Comparison of ENCODE assay signal across 8 mouse cellular contexts in genomic region chr9:83924356-83924755, GRCm38 (mm10). TPM values are rescaled to one million over a fixed set of nuclear protein-coding genes. Genes with fewer than 3 reads are reported as not detected.
DNase-seq lines count a peak whose midpoint lies in the region; ATAC-seq lines count a peak whose summit lies in the region.

No protein-coding gene starts in this region.

- WGBS in limb, embryonic 13.5 days: 85% methylated on average over 5 of the region's 5 CpGs
- 86% methylated on average over 5 of the region's 5 CpGs for WGBS in stomach, embryonic 16.5 days

- ATAC-seq in cerebellum, adult (ENCODE audit: insufficient number of reproducible peaks, low FRiP score, low TSS enrichment): no peak
- ATAC-seq in megakaryocyte, adult 5-6 weeks (ENCODE audit: poor library complexity, severe bottlenecking): no peak
- ATAC-seq in limb, embryonic 13.5 days (ENCODE audit: low FRiP score, low read depth): no peak
- ATAC-seq in stomach, embryonic 16.5 days (ENCODE audit: insufficient read depth, low FRiP score): no peak

- peak overlapping the region; percentile 75 for H3K4me2 ChIP-seq in limb, embryonic 13.5 days (replicated peaks)
- peak overlapping the region; percentile 81 for H3K4me2 ChIP-seq in stomach, embryonic 16.5 days (ENCODE audit: low read depth, low read length)

- H3K9me3 ChIP-seq in megakaryocyte, embryonic 14.5 days: no peaks in the 10 kb centered on the region; the same call in 1 of the 2 replicates
- H3K9me3 ChIP-seq in limb, embryonic 13.5 days: no peaks in the 10 kb centered on the region
- H3K9me3 ChIP-seq in stomach, embryonic 16.5 days (replicated peaks; ENCODE audit: control insufficient read depth, low read length): no peaks in the 10 kb centered on the region

- H3K36me3 ChIP-seq in megakaryocyte, embryonic 14.5 days (replicated peaks; ENCODE audit: low read length): no peaks in the 10 kb centered on the region
- no peaks in the 10 kb centered on the region for H3K36me3 ChIP-seq in limb, embryonic 13.5 days
- no peaks in the 10 kb centered on the region for H3K36me3 ChIP-seq in stomach, embryonic 16.5 days (ENCODE audit: control insufficient read depth, insufficient read depth, low read length)

- no peaks in the 10 kb centered on the region for H3K27me3 ChIP-seq in megakaryocyte, embryonic 14.5 days (replicated peaks)
- H3K27me3 ChIP-seq in limb, embryonic 13.5 days: no peaks in the 10 kb centered on the region
- H3K27me3 ChIP-seq in stomach, embryonic 16.5 days (ENCODE audit: control insufficient read depth, insufficient read depth, low read length): no peaks in the 10 kb centered on the region

- DNase-seq in cerebellum, adult 18-20 months: peak; percentile 8 to 17
- DNase-seq in ovary, postnatal 36 days (ENCODE audit: low spot score): no peak
- DNase-seq in embryo, embryonic 10.5 days (ENCODE audit: low spot score): no peak

- peaks cover 19% of the 10 kb centered on the region for H3K4me1 ChIP-seq in megakaryocyte, embryonic 14.5 days
- H3K4me1 ChIP-seq in limb, embryonic 13.5 days: peaks cover 8% of the 10 kb centered on the region; the same call in 1 of the 2 replicates
- H3K4me1 ChIP-seq in stomach, embryonic 16.5 days (ENCODE audit: control insufficient read depth, insufficient read depth, low read length): peaks cover 9% of the 10 kb centered on the region

- H3K4me3 ChIP-seq in megakaryocyte, embryonic 14.5 days (replicated peaks): peak overlapping the region; percentile 94
- peak overlapping the region; percentile 68 for H3K4me3 ChIP-seq in limb, embryonic 13.5 days
- H3K4me3 ChIP-seq in stomach, embryonic 16.5 days (replicated peaks; ENCODE audit: low read length): peak overlapping the region; percentile 86

- H3K27ac ChIP-seq in limb, embryonic 13.5 days: no peak overlapping the region
- no peak overlapping the region for H3K27ac ChIP-seq in stomach, embryonic 16.5 days (ENCODE audit: low read length)

- no peak overlapping the region for H3K9ac ChIP-seq in limb, embryonic 13.5 days
- H3K9ac ChIP-seq in stomach, embryonic 16.5 days (ENCODE audit: low read length): peak overlapping the region; percentile 72; the same call in 1 of the 2 replicates

RNA-seq across cellular contexts. Expression of gene Bckdhb, which starts 0.6 kb away (rescaled TPM):
- polyA plus RNA-seq in megakaryocyte, embryonic 14.5 days (2012; ENCODE audit: insufficient read depth, low replicate concordance): 2.8 and 7.3 TPM in 2 replicates
- total RNA-seq in megakaryocyte, adult 5-6 weeks (2015): 5.5 and 8.8 TPM in 2 replicates
- total RNA-seq in megakaryocyte, adult 5-6 weeks (2017): 3.6 and 4.8 TPM in 2 replicates
- 53.4 and 54.4 TPM in 2 replicates for polyA plus RNA-seq in limb, embryonic 13.5 days (2015; fragmentation: Nextera tagmentation; extraction: Ambion mirVana)
- 47.5 and 48.1 TPM in 2 replicates for polyA plus RNA-seq in stomach, embryonic 16.5 days (2015; fragmentation: Nextera tagmentation; extraction: Ambion mirVana)

Comparison
In these comparisons a context has a peak if more than half of its experiments do, and no peak if none do; other contexts are left out.
1. DNase-seq: peak in cerebellum, adult 18-20 months (2 of 2); none in ovary, postnatal 36 days (single experiment) and embryo, embryonic 10.5 days (single experiment).
2. Peak in every context shown above with its lines, with median percentiles within 50 percentile points of each other: H3K4me3 ChIP-seq.